ENCODE assay signal across 15 mouse cellular contexts in the genomic region with DNA sequence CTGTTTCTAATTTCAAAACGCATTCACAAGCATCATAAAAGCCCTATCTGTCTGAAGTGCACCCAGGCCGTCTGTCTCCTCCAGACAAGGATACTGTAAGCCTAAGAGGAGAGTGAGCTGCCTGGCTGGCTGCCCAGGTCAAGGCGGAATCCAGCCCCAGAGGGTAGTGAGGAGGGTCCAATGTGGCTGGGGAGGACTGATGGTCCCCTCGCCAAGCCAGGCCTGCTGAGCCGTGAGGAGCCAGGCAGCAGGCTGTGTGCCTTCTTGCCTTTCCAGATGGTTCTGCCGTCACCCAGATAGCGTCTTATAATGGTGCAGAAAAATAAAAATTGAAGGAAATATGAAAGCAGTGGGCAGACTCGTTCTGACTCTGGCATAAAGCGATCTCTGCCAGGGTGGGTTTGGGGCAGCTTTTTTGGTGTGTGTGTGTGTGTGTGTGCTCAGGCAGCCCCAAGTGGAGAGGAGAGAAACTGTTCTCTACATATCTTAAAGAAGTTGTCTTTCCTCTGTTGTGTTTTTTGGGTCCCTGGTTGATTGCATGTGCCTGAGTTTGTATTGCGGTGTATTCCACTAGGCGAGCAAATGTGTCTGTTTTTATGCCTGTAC.
DNase-seq lines count a peak whose midpoint lies in the region; ATAC-seq and TF ChIP-seq lines count a peak whose summit lies in the region.
"Had no signal": no experiment of that assay in that cellular context is flagged by ENCODE, and none has a peak within 500 bp of the region (broad histone marks: within the 10 kb centered on the region; RNA-seq: fewer than 3 reads in every experiment).

No protein-coding gene starts in this region.

- no peak overlapping the region for H3K27ac ChIP-seq in midbrain, embryonic 11.5 days (ENCODE audit: low read depth, low read length)
- no peak overlapping the region for H3K27ac ChIP-seq in midbrain, embryonic 10.5 days (replicated peaks)
- H3K27ac ChIP-seq in hindbrain, embryonic 14.5 days, result peak overlapping the region; percentile 85
- H3K27ac ChIP-seq in midbrain, postnatal 0 days (ENCODE audit: low read depth, low read length), result no peak overlapping the region
- H3K27ac ChIP-seq: liver, embryonic 14.5 days had no signal

- no peak for ATAC-seq in midbrain, embryonic 11.5 days (ENCODE audit: low FRiP score)
- ATAC-seq in hindbrain, embryonic 14.5 days (ENCODE audit: low FRiP score), result peak; percentile 54; the same call in 1 of the 2 replicates
- no peak for ATAC-seq in midbrain, postnatal 0 days (ENCODE audit: low FRiP score)
- ATAC-seq: intestine, embryonic 16.5 days had no signal

- no peak overlapping the region for H3K4me2 ChIP-seq in midbrain, embryonic 11.5 days
- H3K4me2 ChIP-seq in hindbrain, embryonic 14.5 days (replicated peaks), result no peak overlapping the region
- H3K4me2 ChIP-seq in midbrain, postnatal 0 days (ENCODE audit: low read depth, low read length, poor library complexity, severe bottlenecking), result no peak overlapping the region

- TF ChIP-seq CTCF in midbrain, postnatal 0 days (IDR thresholded peaks at IDR 0.05), result peak; percentile 34

- no peaks in the 10 kb centered on the region for H3K27me3 ChIP-seq in midbrain, embryonic 11.5 days (ENCODE audit: control insufficient read depth, insufficient read depth, low read length)
- no peaks in the 10 kb centered on the region for H3K27me3 ChIP-seq in midbrain, embryonic 10.5 days (ENCODE audit: low read depth, poor library complexity, severe bottlenecking)
- H3K27me3 ChIP-seq in hindbrain, embryonic 14.5 days (ENCODE audit: control insufficient read depth, insufficient read depth, low read length), result no peaks in the 10 kb centered on the region
- H3K27me3 ChIP-seq in midbrain, postnatal 0 days (ENCODE audit: insufficient read depth, low read length), result no peaks in the 10 kb centered on the region

- H3K9me3 ChIP-seq in midbrain, embryonic 11.5 days (ENCODE audit: control insufficient read depth, low read length), result no peaks in the 10 kb centered on the region; the same call in 1 of the 2 replicates
- H3K9me3 ChIP-seq in midbrain, embryonic 10.5 days (replicated peaks), result 0 out of 2 replicates have a peak, but pooled peaks cover 7% of the 10 kb centered on the region
- H3K9me3 ChIP-seq in hindbrain, embryonic 14.5 days (ENCODE audit: control insufficient read depth, low read length), result no peaks in the 10 kb centered on the region
- H3K9me3 ChIP-seq in midbrain, postnatal 0 days (ENCODE audit: low read length), result no peaks in the 10 kb centered on the region

- H3K9ac ChIP-seq in midbrain, embryonic 11.5 days (ENCODE audit: low read length), result no peak overlapping the region
- 0 out of 2 replicates have a peak overlapping the region, but pooled peaks have one; percentile 16 for H3K9ac ChIP-seq in hindbrain, embryonic 14.5 days
- no peak overlapping the region for H3K9ac ChIP-seq in midbrain, postnatal 0 days (replicated peaks; ENCODE audit: low read length, poor library complexity, severe bottlenecking)
- H3K9ac ChIP-seq: liver, embryonic 14.5 days had no signal

- H3K4me1 ChIP-seq in midbrain, embryonic 11.5 days (ENCODE audit: control insufficient read depth, insufficient read depth, low read length), result no peaks in the 10 kb centered on the region
- no peaks in the 10 kb centered on the region for H3K4me1 ChIP-seq in midbrain, embryonic 10.5 days
- peaks cover 23% of the 10 kb centered on the region for H3K4me1 ChIP-seq in hindbrain, embryonic 14.5 days (replicated peaks; ENCODE audit: control insufficient read depth, insufficient read depth, low read length)
- no peaks in the 10 kb centered on the region for H3K4me1 ChIP-seq in midbrain, postnatal 0 days (ENCODE audit: insufficient read depth, low read length)

- DNase-seq in frontal cortex, postnatal 36 days (ENCODE audit: low spot score in 2 of 2), result peak; percentile 20 to 23
- no peak for DNase-seq in frontal cortex, postnatal 25 days (ENCODE audit: low spot score in 2 of 2)
- DNase-seq in midbrain, embryonic 11.5 days (ENCODE audit: low spot score, missing footprints), result peak; percentile 51
- no peak for DNase-seq in midbrain, embryonic 10.5 days (ENCODE audit: low spot score)
- no peak for DNase-seq in hindbrain, embryonic 14.5 days (ENCODE audit: low spot score)
- peak; percentile 53 for DNase-seq in midbrain, postnatal 0 days (ENCODE audit: low spot score)
- no peak for DNase-seq in liver
- DNase-seq in adrenal gland, adult (ENCODE audit: inconsistent age in 2 of 2, low spot score in 1 of 2), result no peak
- DNase-seq: adrenal gland, postnatal 25 days; heart, adult 11 months; kidney, postnatal 14 days; lung, postnatal 10 days had no signal

- H3K4me3 ChIP-seq in midbrain, embryonic 11.5 days (ENCODE audit: low read depth, low read length), result no peak overlapping the region
- no peak overlapping the region for H3K4me3 ChIP-seq in midbrain, embryonic 10.5 days
- no peak overlapping the region for H3K4me3 ChIP-seq in hindbrain, embryonic 14.5 days (replicated peaks; ENCODE audit: low read length)
- no peak overlapping the region for H3K4me3 ChIP-seq in midbrain, postnatal 0 days (ENCODE audit: low read depth, low read length)

- no peaks in the 10 kb centered on the region for H3K36me3 ChIP-seq in midbrain, embryonic 11.5 days (ENCODE audit: control insufficient read depth, insufficient read depth, low read length)
- H3K36me3 ChIP-seq in midbrain, embryonic 10.5 days, result no peaks in the 10 kb centered on the region
- no peaks in the 10 kb centered on the region for H3K36me3 ChIP-seq in hindbrain, embryonic 14.5 days (replicated peaks; ENCODE audit: control insufficient read depth, insufficient read depth)
- no peaks in the 10 kb centered on the region for H3K36me3 ChIP-seq in midbrain, postnatal 0 days (ENCODE audit: insufficient read depth, low read length)
- H3K36me3 ChIP-seq: G1E had no signal

- WGBS in midbrain, embryonic 11.5 days, result 89% methylated on average over 11 of the region's 11 CpGs
- 92% methylated on average over 11 of the region's 11 CpGs for WGBS in midbrain, embryonic 10.5 days
- WGBS in hindbrain, embryonic 14.5 days, result 61% methylated on average over 11 of the region's 11 CpGs
- 67% methylated on average over 11 of the region's 11 CpGs for WGBS in midbrain, postnatal 0 days

Comparison
In these comparisons a context has a peak if more than half of its experiments do, and no peak if none do; other contexts are left out.
1. DNase-seq: peak in frontal cortex, postnatal 36 days (2 of 2), midbrain, embryonic 11.5 days (single experiment) and midbrain, postnatal 0 days (single experiment); none in frontal cortex, postnatal 25 days (0 of 2), midbrain, embryonic 10.5 days (single experiment), hindbrain, embryonic 14.5 days (single experiment), liver (single experiment) and adrenal gland, adult (0 of 2).